In the genomic region with DNA sequence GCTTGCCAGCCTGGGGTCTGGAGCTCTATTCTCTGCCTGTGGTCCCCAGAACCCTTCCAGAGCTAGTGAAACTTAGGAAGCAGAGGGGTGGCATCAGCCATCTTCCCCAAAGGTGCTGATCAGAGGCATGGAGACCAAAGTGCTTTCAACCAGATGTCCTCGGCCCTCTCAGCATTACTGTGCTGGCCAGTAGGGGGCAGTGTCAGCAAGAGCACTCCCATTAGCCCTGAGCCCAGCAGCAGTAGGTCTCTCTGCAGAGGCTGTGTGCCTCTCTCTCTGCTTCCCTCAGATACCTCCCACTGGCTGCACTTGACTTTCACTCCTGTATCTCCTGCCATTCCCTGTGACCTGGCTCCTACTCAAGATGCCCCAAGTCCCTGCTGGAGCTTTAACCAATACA, we compare ENCODE assay signal across 8 mouse cellular contexts. TPM values are rescaled to one million over a fixed set of nuclear protein-coding genes. Genes with fewer than 3 reads are reported as not detected.
DNase-seq lines count a peak whose midpoint lies in the region; ATAC-seq lines count a peak whose summit lies in the region.

No protein-coding gene starts in this region.

- ATAC-seq in erythroid progenitor cell, adult 5-6 weeks (replicated peaks; ENCODE audit: low FRiP score, poor library complexity, severe bottlenecking), result peak; percentile 65
- peak; percentile 74 for ATAC-seq in megakaryocyte, adult 5-6 weeks (ENCODE audit: poor library complexity, severe bottlenecking)

- peak; percentile 54 to 71 for DNase-seq in cerebellum, postnatal 14 days
- DNase-seq in cerebellum, adult 11 months, result no peak
- peak; percentile 54 for DNase-seq in urinary bladder, postnatal 14 days (ENCODE audit: low spot score)
- DNase-seq in urinary bladder, postnatal 10 days (ENCODE audit: low spot score), result no peak
- peak; percentile 38 to 67 for DNase-seq in layer of hippocampus, postnatal 25 days (ENCODE audit: extremely low spot score in 1 of 2, low spot score in 1 of 2)
- peak; percentile 83 for DNase-seq in testis, postnatal 10 days (ENCODE audit: low spot score)

RNA-seq across cellular contexts. Expression of gene Ppp6r3, which starts 11.0 kb away (rescaled TPM):
- total RNA-seq in erythroid progenitor cell, adult 5-6 weeks (2015; ENCODE audit: low replicate concordance), result 117 and 121 TPM in 2 replicates
- total RNA-seq in erythroid progenitor cell, adult 5-6 weeks (2017; ENCODE audit: low replicate concordance), result 142 and 208 TPM in 2 replicates
- total RNA-seq in layer of hippocampus, postnatal 25 days (2021), result 10 to 100 TPM; 79.6 to 91.7 TPM
- 77.7 and 92.8 TPM in 2 replicates for total RNA-seq in megakaryocyte, adult 5-6 weeks (2015)
- 87.2 and 94.5 TPM in 2 replicates for total RNA-seq in megakaryocyte, adult 5-6 weeks (2017)

Comparison
In these comparisons a context has a peak if more than half of its experiments do, and no peak if none do; other contexts are left out.
1. DNase-seq: peak in cerebellum, postnatal 14 days (2 of 2), urinary bladder, postnatal 14 days (single experiment), layer of hippocampus, postnatal 25 days (2 of 2) and testis, postnatal 10 days (single experiment); none in cerebellum, adult 11 months (single experiment) and urinary bladder, postnatal 10 days (single experiment).